Mouse (Mus musculus) frontal cortex, adult (tissue): ENCODE results near the gene Ankib1.
A peak's percentile ranks its signal among the peaks of the same experiment; 100 is the strongest.

Experiments used
- ATAC-seq: cut with Nextera tagmentation; 2 replicates; pipeline ENCODE4 v1.9.2; 2017; ENCODE audit warnings: mild to moderate bottlenecking, moderate library complexity, mixed read lengths; ENCODE audit not compliant: low TSS enrichment

Ankib1 gene

DNA sequence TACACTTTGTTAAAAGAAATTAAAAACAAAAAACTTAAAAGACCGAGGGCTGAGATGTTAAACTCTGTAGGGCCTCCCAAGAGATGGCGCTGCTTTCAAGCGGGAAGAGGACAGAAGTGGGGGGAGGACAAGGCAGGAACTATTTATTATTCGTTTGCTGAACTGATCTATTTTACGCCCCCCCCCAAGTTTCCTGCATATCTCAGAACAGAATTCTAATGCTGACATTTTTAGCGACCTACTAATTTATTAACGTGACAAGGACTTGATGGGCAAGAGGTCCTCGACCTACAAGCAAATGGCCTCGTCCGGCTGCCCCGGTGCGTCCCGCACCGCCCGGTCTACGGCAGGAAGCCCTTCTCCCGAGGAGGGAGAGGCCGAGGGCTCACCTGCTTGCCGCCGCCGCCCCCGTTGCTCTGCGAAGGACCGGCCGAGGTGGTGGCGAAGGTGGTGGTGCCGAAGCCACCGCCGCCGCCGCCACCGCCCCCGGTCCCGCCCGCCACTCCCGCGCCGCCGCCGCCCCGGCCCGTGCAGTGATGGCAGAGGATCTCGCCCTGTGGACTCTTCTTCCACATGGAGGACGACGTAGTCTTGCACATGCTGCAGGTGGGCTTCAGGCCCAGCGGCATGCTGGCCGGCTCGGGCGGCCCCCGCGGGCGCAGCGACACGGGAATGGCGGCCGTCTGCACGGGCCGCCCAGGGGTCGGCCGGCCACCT, 155.6 kb downstream of the Ankib1 start:
- peak; percentile 72 for ATAC-seq

DNA sequence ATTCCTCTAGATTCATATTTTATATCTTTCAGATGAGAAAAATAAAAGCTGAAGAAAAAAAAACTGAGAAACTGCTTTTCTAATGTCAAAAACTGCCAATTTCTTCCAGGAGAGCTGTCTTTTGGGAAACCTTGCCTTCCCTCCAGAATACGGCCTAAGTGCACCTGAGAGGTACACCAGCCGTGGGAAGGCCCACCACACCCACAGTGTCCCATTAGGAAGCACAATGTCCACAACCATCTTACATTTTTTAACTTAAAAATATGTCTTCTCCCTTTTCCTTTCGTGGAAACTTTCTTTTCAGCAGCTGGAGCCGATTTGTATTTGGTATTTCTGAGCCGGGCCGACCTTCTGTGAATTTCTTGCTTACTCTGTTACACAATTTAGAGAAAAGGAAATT, 156.2 kb downstream of the Ankib1 start:
- ATAC-seq, result no peak

DNA sequence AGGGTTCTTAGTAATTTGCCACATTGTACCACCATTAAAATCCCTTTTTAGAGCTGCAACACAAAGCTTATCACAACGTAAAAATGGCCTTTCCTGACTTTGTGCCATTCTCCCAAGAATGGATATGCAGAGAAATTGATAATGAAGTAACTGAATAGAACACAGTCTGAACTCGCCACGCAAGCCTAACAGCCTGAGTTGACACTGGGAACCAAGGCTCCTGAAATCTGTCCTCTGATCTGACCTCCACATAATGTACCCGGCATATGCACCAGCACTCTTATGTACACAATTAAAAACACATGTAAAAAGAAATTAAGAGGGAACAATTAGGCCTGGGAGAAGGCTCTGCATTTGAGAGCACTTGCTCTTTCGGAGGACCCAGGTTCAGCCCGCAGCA, 157.4 kb downstream of the Ankib1 start:
- no peak for ATAC-seq

DNA sequence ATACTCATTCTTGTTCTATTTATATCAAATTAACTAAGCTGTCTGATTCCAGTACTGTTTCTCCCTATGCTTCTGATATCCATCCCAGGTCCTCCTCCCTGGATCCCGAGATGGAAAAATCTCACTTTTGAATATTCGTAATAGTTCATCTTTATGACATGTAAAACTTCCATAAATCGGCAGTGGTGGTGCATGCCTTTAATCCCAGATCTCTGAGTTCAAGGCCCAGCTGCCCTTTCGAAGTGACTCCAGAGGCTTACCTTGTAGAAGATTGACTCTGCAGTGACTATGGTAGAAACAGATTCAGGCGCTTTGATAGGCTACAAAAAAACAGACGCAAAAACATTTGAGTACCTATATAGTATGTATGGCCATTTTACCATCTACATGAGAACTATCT, 158.1 kb downstream of the Ankib1 start:
- no peak for ATAC-seq
